Mouse (Mus musculus) liver, embryonic 14.5 days (tissue): Measurements from ENCODE around the gene Fndc11.

Experiments
- CTCF ChIP-seq: IDR thresholded peaks from 2 replicates; pipeline ENCODE4 v1.5.1; 2016; ENCODE audit warnings: antibody characterized with exemption, low read depth, control low read depth
- EP300 ChIP-seq: IDR thresholded peaks from 2 replicates; pipeline ENCODE4 v1.6.1; 2016; ENCODE audit warnings: antibody characterized with exemption, low read depth

DNA sequence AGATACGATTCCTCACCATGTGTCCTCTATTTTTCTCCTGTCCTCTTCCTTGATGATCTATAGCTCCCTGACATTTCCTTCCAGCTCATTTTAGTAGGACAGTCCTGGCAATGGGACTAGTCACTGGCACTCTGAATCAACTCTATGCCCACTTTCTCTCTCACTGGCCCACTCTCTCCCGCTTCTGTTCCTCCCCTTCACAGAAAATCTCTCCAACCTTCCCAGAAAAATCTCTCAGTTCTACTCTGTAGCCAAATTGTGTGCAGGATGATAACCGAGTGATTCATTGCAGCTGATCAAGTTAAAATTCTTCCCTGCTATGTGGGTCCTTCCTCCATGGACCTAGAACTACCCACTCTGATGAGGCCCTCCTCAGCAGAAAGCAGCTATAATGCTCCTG is 45.2 kb upstream of the Fndc11 start:
- TF ChIP-seq CTCF (no peak), EP300 (no peak)
